Mouse (Mus musculus) urinary bladder, postnatal 36 days (tissue): ENCODE measurements around the gene Igsf8.

Source experiments
- DNase-seq, 2 experiments: peaks; one replicate each; pipeline ENCODE4 v3.0.0; 2022; ENCODE audit warnings: low spot score in 2 of 2, mixed read lengths in 1 of 2

Igsf8 gene

DNA sequence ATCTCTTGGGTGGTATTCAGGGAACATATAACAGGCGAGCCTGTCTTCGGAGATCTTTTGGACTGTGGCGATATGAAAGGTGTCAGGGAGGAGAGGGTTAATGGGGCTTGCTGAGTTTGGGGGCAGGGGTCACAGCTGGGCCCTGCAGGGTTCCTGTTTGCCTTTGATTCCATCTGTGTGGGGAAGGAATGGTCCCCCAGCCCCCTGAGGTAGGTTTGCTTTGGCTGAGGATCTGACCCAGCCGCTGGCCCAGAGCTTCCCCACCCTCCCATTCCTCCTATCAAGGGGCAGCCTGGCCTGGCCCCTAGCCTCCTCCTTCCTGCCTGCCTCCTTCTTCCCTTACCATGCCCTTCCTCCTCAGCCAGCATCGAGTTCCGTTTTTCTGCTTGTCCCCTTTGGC lies 41.4 kb downstream of the Igsf8 start:
- DNase-seq = no peak

DNA sequence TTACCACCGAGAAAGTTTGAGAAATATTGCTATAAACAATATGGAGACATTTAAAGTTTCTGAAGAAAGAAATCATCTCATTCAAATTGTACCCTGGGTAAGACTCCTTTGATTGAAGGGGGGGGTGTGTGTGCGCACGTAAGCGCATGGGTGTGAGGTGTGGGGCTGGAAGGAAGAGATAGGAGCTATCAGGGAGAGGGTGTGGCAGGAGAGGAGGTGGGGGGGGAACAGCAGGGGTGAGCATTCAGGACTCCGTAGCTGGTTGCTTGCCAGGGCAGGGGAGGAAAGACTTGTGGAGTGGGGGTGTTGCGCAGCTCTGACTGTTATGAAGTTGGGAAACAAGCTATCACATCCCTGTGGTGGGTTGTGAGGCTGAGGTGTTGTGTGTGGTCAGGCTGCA lies 43.0 kb downstream of the Igsf8 start:
- DNase-seq = no peak

DNA sequence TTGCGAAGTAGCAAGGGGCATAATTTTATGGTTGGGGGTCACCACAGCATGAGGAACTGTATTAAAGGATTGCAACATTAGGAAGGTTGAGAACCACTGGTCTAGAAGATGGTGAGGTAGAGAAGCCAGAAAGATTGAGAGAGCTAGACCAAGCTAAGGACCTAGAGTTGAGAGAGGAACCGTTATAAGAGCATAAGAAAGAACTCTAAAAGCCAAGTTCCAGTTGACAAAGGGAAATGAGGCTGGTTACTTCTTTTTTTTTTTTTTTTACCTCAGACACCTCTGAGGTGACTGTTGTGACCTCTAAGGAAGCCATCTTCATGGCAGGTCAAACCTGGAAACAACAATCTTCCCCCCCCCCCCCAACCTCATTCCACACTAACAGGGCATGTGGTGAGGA lies 43.7 kb downstream of the Igsf8 start:
- DNase-seq = no peak

- DNase-seq = no peak
Observed at GRCm38 (mm10) chr1:172305635-172306034, 44.2 kb downstream of the Igsf8 start.

GRCm38 (mm10) chr1:172306196-172306595 lies 44.8 kb downstream of the Igsf8 start:
- DNase-seq = no peak

DNA sequence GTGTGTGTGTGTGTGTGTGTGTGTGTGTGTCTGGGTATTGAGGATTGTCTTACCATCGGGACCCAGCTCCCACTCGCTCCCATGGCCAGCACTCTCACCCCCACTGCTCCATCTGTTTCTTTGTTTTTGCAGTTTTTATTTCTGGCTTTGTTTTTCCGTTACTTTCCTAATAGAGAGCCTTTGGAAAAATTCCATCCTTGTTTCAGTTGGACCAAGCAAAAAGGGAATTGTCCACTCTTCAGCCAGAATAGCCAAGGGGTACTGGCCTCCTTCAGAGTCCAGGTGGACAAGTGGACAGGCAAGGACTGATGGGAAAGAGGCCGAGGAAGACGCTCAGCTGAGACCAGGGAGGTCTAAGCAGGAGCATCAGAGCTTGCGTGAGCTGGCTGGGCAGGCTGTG lies 45.4 kb downstream of the Igsf8 start:
- no peak for DNase-seq

GRCm38 (mm10) chr1:172307936-172308335 lies 46.5 kb downstream of the Igsf8 start:
- DNase-seq = peak; percentile 21 to 51

GRCm38 (mm10) chr1:172308409-172308808 lies 47.0 kb downstream of the Igsf8 start:
- DNase-seq = no peak

DNA sequence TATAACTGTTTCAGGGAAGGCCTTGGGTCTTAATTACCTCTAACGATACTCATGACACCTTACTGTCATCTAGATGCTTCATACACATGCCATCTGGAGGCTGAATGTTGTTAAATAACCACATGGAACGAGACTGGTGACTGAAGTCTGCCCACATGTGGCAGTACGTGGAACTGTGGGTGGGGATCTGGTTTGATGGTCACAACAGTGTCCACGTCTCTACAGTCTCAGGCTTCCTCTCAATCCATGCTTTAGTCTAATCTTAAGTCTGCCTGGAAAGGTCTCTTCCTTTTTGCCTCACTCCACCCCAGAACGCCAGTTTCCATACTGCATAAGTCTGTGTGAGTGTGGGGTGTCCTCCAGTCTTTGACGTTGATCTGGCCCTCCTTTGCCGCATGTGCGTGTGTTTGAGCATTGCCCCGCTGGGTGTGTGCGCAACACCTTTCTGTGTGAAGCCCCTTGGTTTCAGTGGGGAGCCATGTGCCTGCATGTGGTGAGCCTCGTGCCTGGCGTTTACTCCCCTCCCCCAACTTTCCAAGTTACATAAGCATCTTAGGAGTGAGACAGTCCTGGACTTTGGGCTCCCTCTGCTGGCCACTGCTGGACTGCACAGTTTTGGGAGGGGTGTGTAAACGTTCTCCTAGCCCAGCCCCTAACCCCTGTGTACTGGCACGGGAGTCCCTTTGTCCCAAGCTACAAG lies 48.4 kb downstream of the Igsf8 start:
- peak; percentile 84 to 90 for DNase-seq

- DNase-seq = peak; percentile 63 to 76
Observed at GRCm38 (mm10) chr1:172311248-172311906, 49.9 kb downstream of the Igsf8 start.

DNA sequence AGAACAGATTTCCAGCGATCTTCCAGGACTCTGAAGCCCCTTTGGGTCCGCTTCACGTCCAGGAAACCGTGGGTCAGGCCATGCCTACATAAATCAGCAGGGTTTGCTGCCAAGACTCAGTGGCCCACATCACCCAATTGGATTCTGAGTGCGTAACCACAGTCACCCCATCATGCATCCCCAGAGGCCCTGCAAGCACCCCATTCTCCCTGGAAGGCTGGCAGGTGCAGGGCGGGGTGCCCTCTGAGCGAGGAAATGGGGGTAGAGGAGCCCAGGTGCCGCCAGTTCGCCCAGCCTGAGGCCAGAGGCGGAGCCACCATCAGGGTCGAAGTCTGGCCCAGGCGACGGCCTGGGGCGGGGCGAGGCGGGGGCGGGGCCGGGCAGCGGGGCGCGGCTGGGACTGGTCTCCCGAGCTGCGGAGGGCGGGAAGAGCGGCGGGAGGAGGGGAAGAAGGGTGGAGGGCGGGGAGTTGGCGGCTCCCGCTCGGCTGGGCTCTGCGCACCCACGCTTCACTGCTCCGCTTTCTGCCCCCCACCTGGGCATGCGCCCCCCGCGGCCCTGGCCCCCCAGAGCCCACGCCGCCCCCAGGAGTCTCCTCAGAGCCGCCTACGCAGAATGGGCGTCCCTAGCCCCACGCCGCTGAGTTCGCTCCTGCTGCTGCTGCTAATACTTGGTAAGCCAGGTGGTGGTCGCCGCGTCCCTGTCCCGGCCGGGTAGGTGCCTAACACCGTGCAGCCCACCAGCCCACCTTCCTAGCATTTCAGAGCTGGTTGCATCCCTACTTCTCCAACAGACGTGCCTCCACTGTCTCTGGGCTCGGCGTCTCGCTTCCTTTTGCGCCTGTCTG lies 50.7 kb downstream of the Igsf8 start:
- DNase-seq = peak; percentile 82 to 92

DNA sequence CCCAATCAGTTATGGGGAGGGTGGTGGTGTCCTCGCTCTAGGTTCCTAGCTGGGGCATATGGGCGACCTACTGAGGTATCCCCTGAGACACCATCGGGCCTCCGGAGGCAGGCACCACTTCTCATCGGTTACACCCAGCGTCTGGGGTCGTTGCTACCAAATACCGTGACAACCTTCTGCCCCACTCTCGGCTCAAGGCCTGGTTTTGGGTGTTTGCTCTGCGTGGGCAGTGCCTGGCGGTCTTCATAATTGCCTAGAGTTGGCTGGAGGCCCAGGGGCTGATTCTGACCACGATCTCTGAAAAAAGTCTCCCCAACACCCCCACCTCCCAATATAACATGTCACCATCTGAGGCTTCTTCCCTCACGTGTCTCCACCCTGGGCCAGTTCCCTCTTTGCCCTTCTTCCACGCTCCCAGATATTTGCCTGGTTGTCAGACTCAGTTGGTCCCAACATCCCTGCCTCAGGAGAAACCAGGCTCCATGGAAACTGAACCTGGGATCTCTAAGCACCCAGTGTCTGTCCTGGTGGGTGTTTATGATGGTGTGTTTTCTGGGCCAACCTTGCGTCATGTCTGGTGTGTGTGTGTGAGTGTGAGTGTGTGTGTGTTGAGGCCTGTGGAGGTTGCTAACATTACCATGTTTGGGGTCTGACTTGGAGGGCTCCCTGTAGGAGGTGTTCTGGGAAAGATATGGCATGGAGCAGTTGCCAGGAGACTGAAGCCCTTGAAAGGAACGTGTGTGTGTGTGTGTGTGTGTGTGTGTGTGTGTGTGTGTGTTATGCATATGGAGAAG lies 51.5 kb downstream of the Igsf8 start:
- no peak for DNase-seq

DNA sequence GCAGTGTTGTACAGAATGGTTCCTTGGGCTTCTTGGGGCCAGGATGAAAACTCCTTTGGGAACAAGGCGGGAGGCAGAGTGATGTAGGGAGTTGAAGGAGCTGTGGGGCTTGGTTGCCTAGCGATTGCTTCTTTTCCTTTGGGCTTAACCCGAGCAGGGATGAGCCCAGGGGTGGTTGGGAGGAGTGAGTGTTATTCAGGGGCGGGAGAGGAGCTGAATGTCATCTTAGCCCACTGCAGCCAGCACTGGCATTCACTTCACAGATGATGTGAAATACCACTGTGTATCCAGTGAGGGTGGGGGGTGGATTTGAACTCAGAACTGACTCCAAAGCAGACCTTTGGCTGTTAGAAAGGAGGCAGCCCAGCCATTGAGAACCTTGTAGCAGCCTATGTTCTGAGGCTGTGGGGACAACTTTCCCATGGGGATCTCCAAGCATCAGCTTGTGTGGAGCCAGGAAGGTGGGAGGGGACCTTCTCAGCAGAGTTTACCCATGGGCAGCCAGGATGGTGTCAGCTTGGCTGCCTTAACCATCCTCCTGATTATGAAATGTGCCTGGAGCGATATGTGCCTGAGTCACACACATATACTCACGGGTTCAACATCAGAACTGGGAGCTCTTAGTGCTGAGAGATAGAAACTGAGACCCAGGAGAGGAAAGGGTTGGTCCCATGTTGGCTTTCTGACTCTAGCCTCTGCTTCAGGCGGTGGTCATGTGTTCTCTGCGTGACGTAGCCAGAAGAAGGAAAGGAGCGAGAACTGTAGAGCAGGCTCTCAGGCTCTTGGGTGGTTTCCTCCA lies 52.4 kb downstream of the Igsf8 start:
- no peak for DNase-seq

- no peak for DNase-seq
Observed at GRCm38 (mm10) chr1:172314911-172315310, 53.5 kb downstream of the Igsf8 start.

- DNase-seq = no peak
Observed at GRCm38 (mm10) chr1:172317431-172317830, 56.0 kb downstream of the Igsf8 start.

GRCm38 (mm10) chr1:172317946-172318345 lies 56.5 kb downstream of the Igsf8 start:
- DNase-seq = no peak

DNA sequence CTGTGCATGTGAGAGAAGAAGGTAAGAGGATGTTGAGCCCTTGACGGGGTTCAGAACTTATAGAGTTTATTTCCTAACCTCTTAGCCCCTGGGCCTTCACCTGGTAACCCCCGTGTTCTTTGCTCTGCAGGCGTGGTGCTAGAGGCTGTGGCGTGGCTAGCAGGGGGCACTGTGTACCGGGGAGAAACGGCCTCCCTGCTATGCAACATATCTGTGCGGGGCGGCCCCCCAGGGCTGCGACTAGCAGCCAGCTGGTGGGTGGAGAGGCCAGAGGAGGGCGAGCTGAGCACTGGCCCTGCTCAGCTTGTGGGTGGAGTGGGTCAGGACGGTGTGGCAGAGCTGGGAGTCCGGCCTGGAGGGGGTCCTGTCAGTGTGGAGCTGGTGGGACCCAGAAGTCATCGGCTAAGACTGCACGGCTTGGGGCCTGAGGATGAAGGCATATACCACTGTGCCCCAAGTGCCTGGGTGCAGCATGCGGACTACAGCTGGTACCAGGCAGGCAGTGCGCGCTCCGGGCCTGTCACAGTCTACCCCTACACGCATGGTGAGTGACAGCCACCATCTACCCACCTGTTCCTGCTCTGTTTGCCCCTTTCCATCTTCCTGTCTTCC lies 57.1 kb downstream of the Igsf8 start:
- DNase-seq = no peak

DNA sequence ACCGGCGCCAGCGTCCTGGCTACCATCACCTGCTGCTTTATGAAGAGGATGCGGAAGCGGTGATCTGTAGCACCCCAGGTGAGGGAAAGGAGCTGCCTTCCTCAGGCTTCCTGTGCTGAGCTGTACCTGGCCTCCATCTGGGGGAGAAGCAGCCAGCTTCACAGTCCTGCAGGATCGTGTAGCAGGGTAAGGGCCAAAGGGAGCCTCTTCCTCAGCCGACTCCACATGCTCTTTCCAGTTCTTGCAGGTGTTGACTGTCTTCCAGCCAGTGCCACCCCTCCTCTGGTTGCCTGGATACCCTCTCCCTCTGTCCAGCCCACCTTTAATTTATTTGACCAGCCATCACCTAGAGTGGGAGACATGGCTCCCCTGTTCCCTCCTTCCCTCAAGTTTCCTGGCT lies 57.9 kb downstream of the Igsf8 start:
- DNase-seq = no peak

- no peak for DNase-seq
Observed at GRCm38 (mm10) chr1:172319921-172320411, 58.5 kb downstream of the Igsf8 start.

- no peak for DNase-seq
Observed at GRCm38 (mm10) chr1:172322725-172323124, 61.3 kb downstream of the Igsf8 start.
